Mouse (Mus musculus) bone marrow macrophage, adult 2 months (primary cell): ENCODE data around the gene Myo5c.

Source experiments
- CTCF ChIP-seq: IDR thresholded peaks from 2 replicates; pipeline ENCODE4 v1.5.1; 2012; ENCODE audit warnings: low read depth, mild to moderate bottlenecking, low read length, moderate library complexity
- POLR2A ChIP-seq: IDR thresholded peaks from 2 replicates; pipeline ENCODE4 v1.6.1; 2012; ENCODE audit warnings: mild to moderate bottlenecking, low read depth, low read length, borderline replicate concordance

DNA sequence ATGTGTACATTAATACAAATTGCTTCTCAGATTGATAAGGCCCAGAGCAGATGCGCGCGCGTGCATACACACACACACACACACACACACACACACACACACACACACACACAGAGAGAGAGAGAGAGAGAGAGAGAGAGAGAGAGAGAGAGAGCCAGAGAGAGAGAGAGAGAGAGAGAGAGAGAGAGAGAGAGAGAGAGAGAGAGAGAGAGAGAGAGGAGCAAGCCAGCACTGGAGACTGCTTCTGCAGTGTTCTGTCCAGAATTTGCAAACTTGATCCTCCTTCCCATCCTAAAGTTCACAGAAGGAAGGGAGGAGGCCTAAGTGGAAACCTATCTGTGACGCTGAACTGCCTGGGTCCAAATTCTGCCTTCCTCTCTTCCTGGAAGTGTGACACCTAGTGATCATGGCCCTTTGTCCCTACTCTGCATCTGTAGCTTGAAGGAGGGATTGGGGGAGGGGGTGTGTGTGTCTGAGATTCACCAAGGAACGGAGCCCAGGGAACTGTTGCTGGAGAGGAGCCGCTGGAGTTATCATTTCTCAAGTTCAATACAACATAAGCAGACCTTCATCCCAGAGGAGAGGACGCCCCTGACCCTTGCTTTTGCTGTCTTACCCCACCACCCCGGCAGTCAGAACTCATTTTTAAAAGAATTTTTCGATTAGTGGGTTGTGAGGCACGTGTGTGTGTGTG is 81.5 kb downstream of the Myo5c start:
- no peak for TF ChIP-seq CTCF
- no peak for TF ChIP-seq POLR2A
